Mouse (Mus musculus) activated CD4-positive, CD25-positive, alpha-beta regulatory T cell (primary cell): ENCODE measurements around the gene Lig4. TPM values are rescaled to one million over a fixed set of nuclear protein-coding genes. Genes with fewer than 3 reads are reported as not detected.

Source experiments
- polyA plus RNA-seq, 2 experiments: library from polyadenylated mRNA; unstranded; fragments of 100-300 nt; shearing (Covaris generic); gene quantifications; one replicate each; pipeline ENCODE4 v1.2.1; 2017

The Lig4 gene
- polyA plus RNA-seq = 1 to 10 TPM; 3.1 to 4.7 TPM

DNA sequence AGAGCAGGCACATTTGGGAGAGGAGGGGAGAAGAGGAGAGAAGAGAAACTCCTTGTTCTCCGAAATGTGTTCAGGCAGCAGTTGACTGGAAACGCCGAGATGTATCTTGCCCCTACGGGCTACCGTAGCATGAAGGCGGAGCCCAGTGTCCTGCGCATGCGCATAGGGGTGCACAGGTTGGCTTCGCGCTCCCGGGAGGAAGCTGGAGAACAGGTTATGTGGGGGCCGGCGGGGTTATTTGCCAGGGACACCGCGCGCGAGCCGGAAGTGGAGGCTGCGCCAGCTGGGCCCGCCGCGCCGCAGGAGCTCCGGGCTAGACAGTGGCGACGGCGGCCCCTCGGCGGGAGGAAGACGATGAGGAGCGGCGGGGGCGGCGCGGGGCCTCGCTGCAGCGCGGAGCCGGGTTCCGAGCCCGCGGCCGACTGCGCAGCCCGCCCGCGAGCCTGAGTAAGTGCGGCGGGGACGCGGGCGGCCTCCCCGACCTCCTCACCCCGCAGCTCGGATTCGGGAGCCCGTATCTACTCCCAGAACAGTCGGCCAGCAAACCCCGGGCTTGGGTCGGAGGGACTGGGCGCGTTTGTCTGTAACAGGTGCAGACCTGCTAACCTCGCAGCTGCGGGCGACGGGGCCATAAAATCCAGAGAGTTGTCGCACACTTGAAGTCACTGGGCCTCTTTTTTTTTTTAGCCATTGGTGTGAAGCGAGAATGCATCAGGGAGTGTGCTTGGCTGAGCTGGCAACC lies at the start of gene Lig4, which contains the start of gene Abhd13:
Gene Lig4 (minus strand): TSS at position 114 of the 742 bp plus-strand sequence.
Gene Abhd13 (plus strand): TSS at position 135 of the 742 bp plus-strand sequence.

DNA sequence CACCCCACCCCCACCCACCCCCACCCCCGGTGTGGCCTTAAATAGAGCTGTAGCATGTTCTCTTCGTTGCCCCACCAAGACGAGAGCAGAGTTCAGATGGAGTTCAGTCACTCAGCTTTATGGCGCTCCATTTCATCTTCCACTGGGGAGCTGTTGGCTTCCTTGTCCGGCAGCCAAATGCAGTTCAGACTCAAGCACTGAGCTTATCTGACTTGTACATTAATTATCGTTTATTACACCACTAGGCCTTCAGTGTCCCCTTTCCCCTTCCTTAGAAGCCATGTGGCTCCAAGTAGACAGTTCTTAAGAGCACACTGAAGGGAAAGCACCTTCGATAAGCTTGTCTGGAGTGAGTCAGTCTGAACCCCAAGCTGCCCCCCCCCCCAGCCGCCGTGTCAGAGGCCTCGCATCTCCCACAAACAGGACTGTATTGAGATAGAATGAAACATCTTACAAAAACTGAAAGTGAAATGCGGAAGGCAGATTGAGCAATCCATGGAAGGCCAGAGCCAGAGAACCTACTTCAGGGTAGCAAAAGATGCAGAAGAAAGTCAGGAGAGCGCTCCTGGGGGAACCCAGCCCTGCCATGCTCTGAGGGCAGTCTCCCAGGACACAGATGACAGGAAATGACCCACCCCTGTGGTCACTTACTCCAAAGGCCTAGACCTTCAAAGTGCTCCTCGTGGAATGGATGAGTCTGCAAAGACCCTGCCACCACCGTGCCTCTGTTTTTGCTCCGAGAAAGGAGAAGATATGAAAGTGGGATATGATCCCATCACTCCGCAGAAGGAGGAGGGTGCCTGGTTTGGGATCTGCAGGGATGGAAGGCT lies 28.9 kb upstream of the Lig4 start, which contains the start of gene Tnfsf13b:
Gene Tnfsf13b (plus strand): TSS at position 312 of the 830 bp plus-strand sequence.

Other genes with a start within 250 kb of the Lig4 start
- gene Fam155a, start 206.5 kb downstream of the Lig4 start, polyA plus RNA-seq = under 1 TPM in 1 of 2 experiments, not detected in 1; 0.53 TPM
- not detected for gene Gm10217, start 113.4 kb downstream of the Lig4 start, polyA plus RNA-seq
- gene Abhd13, start within 50 bp of the Lig4 start, polyA plus RNA-seq = 10 to 100 TPM; 15.8 to 17.7 TPM
- gene Tnfsf13b, start 28.8 kb upstream of the Lig4 start, polyA plus RNA-seq = 10 to 100 TPM in 1 of 2 experiments, 1 to 10 TPM in 1; 1.2 to 18.2 TPM
- under 1 TPM in 1 of 2 experiments, not detected in 1; 0.06 TPM for gene Myo16, start 176.2 kb upstream of the Lig4 start, polyA plus RNA-seq